Mouse (Mus musculus) ES-Bruce4 (cell line): Measurements from ENCODE around the gene Coro6.

Experiments used
- CTCF ChIP-seq: IDR thresholded peaks from one replicate; pipeline ENCODE4 v1.8.1; 2011; ENCODE audit warnings: low read depth, low read length
- EP300 ChIP-seq: IDR thresholded peaks from 2 replicates; pipeline ENCODE4 v1.6.1; 2011; ENCODE audit warnings: low read depth, low read length; ENCODE audit not compliant: insufficient read depth
- POLR2A ChIP-seq: IDR thresholded peaks from one replicate; pipeline ENCODE4 v1.8.1; 2011; ENCODE audit warnings: low read length; ENCODE audit not compliant: insufficient read depth

DNA sequence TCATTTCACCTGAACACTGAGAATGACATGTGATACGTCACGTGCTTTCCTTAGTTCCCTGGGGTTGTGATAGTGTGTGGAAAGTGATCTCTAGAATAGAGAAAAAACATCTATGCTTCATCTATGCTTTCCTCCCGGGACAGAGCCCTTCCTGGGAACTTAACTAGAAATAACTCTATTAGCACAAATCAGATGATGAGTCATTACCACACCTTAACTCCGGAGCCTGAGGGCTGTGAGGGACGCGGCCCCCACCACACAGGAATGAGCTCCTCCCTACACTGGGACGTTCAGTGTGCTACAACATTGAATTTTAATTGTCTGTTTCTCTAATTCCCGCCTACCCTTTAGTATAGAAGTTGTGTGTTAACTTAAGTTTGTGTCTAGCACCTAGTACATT, 21.2 kb upstream of the Coro6 start:
- TF ChIP-seq CTCF (no peak), POLR2A (no peak), EP300 (no peak)
